Mouse (Mus musculus): ENCODE data around the gene Prss23. TPM values are rescaled to one million over a fixed set of nuclear protein-coding genes. Genes with fewer than 3 reads are reported as not detected.

Gene Prss23
- polyA plus RNA-seq, 1 experiment from 2014 or later, result 82.6 TPM

GRCm38 (mm10) chr7:89460911-89461310 is 66.1 kb downstream of the Prss23 start:
- H3K36me3 ChIP-seq (ENCODE audit: control insufficient read depth, insufficient read depth, low read length), result no peaks in the 10 kb centered on the region
- no peak for DNase-seq (ENCODE audit: low spot score)
- H3K9me3 ChIP-seq (ENCODE audit: control insufficient read depth, low read length), result no peaks in the 10 kb centered on the region
- no peak overlapping the region for H3K27ac ChIP-seq (replicated peaks; ENCODE audit: low read depth, low read length)
- no peak overlapping the region for H3K9ac ChIP-seq (ENCODE audit: low read depth, low read length)
- H3K27me3 ChIP-seq (replicated peaks; ENCODE audit: control insufficient read depth, insufficient read depth, low read length), result no peaks in the 10 kb centered on the region
- ATAC-seq (ENCODE audit: low read depth), result no peak
- no peak overlapping the region for H3K4me2 ChIP-seq (ENCODE audit: low read depth, low read length)
- peaks cover 25% of the 10 kb centered on the region for H3K4me1 ChIP-seq (ENCODE audit: control insufficient read depth, insufficient read depth, low read length)
- H3K4me3 ChIP-seq (ENCODE audit: low read depth, low read length), result no peak overlapping the region

GRCm38 (mm10) chr7:89459691-89460090 is 67.3 kb downstream of the Prss23 start:
- WGBS, result 69% methylated on average over 2 of the region's 2 CpGs

More at GRCm38 (mm10) chr7:89459691-89460090, 67.3 kb downstream of the Prss23 start:
- Histone ChIP-seq H3K9me3 (ENCODE audit: control insufficient read depth, low read length) (no peaks in the 10 kb centered on the region), H3K27ac (replicated peaks; ENCODE audit: low read depth, low read length) (no peak overlapping the region), H3K36me3 (ENCODE audit: control insufficient read depth, insufficient read depth, low read length) (no peaks in the 10 kb centered on the region), H3K4me2 (ENCODE audit: low read depth, low read length) (no peak overlapping the region), H3K27me3 (replicated peaks; ENCODE audit: control insufficient read depth, insufficient read depth, low read length) (no peaks in the 10 kb centered on the region), H3K9ac (ENCODE audit: low read depth, low read length) (no peak overlapping the region), H3K4me1 (ENCODE audit: control insufficient read depth, insufficient read depth, low read length) (peaks cover 25% of the 10 kb centered on the region), H3K4me3 (ENCODE audit: low read depth, low read length) (no peak overlapping the region)
- DNase-seq (ENCODE audit: low spot score) (no peak), ATAC-seq (ENCODE audit: low read depth) (no peak)

Other genes with a start within 250 kb of the Prss23 start
- gene Tmem135, start 123.0 kb downstream of the Prss23 start, polyA plus RNA-seq (2014; fragmentation: Nextera tagmentation; extraction: Ambion mirVana), result 18.8 and 21.4 TPM in 2 replicates
- gene Fzd4, start 122.8 kb downstream of the Prss23 start, polyA plus RNA-seq (2014; fragmentation: Nextera tagmentation; extraction: Ambion mirVana), result 20.2 and 21.8 TPM in 2 replicates
- gene Me3, start 105.2 kb upstream of the Prss23 start, polyA plus RNA-seq (2014; fragmentation: Nextera tagmentation; extraction: Ambion mirVana), result 1.6 and 1.9 TPM in 2 replicates